Mouse (Mus musculus) cerebellum, adult (tissue): ENCODE results near the gene Ltbp1.

Experiments used
- ATAC-seq: cut with Nextera tagmentation; 2 replicates; pipeline ENCODE4 v1.9.2; 2017; ENCODE audit warnings: mild to moderate bottlenecking, moderate library complexity, mixed read lengths; ENCODE audit not compliant: insufficient number of reproducible peaks, low FRiP score, low TSS enrichment

The Ltbp1 gene

DNA sequence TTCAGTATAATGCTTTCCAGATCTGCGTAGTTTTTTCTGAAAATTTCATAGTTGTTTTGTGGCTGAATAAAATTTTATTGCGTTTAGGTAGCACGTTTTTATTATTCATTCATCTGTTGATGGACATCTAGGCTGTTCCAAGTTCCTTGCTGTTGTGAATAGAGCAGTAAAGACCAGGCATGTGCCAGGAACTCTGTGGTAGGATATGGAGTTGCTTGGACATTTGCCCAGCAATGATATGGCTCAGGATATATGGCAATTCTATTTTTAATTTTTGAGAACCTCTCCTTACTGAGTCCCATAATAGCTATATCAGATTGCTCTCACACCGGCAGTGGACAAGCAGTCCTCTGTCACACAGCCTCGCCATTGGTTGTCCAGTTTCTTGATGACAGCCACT, 159.2 kb downstream of the Ltbp1 start:
- ATAC-seq: no peak

DNA sequence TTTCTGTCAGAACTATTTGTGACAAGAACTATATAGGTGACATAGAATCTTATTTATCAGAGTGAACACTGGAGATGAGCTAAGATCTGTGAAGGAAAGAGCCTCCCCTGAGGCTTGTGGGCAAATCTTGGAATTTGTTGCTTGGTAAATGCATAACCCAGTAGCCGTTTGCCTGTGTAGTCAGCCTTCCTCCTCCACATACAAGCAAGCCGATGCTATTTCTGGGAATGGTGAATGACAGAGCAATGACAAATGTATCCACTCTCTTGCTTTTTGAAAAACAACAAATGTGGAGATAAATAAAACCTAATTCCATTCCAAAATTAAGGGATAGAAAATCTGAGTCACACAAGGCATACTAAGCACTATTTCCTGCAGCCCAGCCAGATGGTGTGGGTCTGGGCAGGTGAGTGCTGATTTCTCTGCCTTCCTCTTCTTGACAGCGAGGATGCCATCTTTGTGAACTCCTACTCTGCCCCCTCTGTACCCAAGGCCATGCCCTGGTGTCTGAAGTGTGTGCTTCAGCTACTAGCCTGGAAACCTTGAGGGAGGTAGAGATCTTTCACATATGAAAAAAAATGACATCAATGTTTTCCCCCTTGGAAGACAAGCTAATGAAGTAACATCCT, 163.3 kb downstream of the Ltbp1 start:
- ATAC-seq: no peak

DNA sequence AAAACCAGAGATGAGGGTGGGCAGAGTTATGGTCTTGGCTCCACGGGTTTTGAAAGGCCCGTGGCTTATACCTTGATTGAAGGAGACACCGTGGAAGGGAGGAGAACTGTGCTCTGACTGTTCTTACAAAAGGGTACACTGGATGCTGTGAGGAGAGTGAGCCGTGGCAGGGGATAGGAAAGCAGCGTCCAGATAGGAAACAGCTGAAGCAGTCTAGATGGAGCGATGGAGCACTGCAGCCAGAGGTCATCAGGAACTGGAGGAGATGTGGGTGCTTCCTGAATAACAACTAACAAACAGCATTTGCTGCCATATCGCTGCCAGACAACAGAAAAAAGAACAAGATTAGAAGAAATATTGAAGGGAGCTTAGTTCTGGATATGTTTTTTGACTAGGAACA, 166.3 kb downstream of the Ltbp1 start:
- ATAC-seq: no peak

- ATAC-seq: no peak
Observed at GRCm38 (mm10) chr17:75172685-75173205, 167.4 kb downstream of the Ltbp1 start.

GRCm38 (mm10) chr17:75174501-75174900, 169.1 kb downstream of the Ltbp1 start:
- ATAC-seq: no peak

DNA sequence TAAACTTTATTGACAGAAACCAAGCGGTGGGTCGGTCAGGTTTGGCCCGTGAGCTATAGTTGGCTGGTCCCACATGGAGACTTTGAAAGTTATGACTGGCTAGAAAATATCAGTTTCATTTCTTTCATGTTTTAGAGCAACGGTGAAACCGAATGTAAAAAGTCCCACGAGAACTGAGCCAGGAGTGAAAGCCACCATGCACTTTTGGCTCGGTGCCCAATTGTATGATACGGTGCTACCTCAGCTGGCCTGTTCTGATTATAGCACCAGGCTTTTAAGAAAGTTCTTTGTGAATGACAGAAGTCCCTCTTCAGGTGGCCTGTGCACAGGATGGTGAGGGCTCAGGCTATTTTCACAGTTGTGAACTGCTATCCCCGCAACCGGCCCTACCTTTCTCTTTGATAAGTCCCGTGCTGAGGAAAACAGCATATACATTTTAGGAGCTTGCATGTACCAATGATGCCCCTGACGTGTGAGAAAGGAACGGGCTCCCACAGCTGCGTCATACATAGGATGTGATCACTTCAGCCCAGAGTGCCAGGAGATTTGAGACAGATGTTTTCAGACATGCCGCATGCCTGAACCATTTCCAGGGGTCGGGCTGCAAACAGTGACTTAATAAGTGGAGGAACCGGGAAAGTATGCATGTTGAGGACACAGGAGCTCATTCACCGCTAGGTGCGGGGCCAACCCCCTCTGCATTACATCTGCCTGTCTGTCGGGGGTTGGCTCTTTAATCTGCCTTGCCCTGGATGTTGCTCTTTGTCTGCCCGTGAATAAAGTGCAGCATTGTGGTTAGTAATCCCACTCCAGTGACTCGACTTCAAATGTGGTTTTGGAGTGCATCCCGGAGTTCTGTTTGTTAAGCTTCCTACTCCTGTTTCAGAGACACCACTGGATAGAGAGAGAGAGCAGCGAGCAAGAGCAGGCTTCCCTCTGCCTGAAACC, 172.8 kb downstream of the Ltbp1 start:
- ATAC-seq: no peak

- ATAC-seq: no peak
Observed at GRCm38 (mm10) chr17:75179001-75179400, 173.6 kb downstream of the Ltbp1 start.

- no peak for ATAC-seq
Observed at GRCm38 (mm10) chr17:75180301-75180700, 174.9 kb downstream of the Ltbp1 start.

- ATAC-seq: no peak
Observed at GRCm38 (mm10) chr17:75180956-75181588, 175.7 kb downstream of the Ltbp1 start.

- ATAC-seq: no peak
Observed at GRCm38 (mm10) chr17:75182319-75183001, 177.1 kb downstream of the Ltbp1 start.

- no peak for ATAC-seq
Observed at GRCm38 (mm10) chr17:75186732-75187509, 181.6 kb downstream of the Ltbp1 start.

- no peak for ATAC-seq
Observed at GRCm38 (mm10) chr17:75196952-75197351, 191.6 kb downstream of the Ltbp1 start.

GRCm38 (mm10) chr17:75198767-75199166, 193.4 kb downstream of the Ltbp1 start:
- ATAC-seq: no peak

GRCm38 (mm10) chr17:75199694-75200093, 194.3 kb downstream of the Ltbp1 start:
- no peak for ATAC-seq

- no peak for ATAC-seq
Observed at GRCm38 (mm10) chr17:75202314-75202713, 196.9 kb downstream of the Ltbp1 start.

DNA sequence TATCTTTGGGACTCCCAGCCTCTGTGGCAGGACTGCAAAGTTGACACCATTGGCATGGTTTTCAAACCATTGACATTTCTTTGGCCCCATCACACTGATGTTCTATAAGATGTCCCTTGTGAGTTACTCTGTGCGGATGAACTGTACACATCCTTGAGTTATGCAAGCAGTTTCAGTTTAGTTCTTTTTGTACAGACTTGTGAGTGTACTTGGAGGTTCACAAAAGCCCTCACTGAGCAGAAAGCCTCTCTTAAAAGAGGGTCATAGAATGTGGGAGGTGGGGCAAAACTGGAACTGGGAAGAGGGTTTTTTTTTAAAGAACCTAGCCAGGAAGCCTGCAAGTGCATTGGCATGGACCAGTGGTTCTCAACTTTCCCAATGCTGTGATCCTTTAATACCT, 198.7 kb downstream of the Ltbp1 start:
- ATAC-seq: no peak

- ATAC-seq: no peak
Observed at GRCm38 (mm10) chr17:75206281-75206680, 200.9 kb downstream of the Ltbp1 start.

GRCm38 (mm10) chr17:75208164-75208698, 202.9 kb downstream of the Ltbp1 start:
- no peak for ATAC-seq

DNA sequence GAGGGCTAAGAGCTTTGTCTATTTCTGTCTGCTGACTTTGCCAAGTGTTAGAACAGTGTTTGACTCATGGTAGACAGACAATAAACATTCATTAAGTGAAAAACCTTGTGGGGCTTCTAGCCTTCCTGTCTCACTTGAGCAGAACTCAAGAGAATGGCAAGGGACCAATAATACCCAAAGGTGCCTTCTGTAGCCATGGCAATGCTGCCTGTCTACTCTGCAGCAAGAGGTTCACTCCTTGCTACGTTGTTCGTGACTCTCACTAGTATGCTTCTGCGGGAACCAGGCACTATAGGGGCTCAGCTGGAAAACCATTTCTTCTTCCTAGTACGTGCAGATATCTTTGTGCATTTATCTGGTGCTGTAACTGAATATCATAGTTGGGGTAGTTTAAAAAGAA, 205.2 kb downstream of the Ltbp1 start:
- ATAC-seq: no peak
